Mouse (Mus musculus) urinary bladder, postnatal 14 days (tissue): Measurements from ENCODE around the gene Slc6a11.

Experiments
- DNase-seq: peaks from one replicate; pipeline ENCODE4 v3.0.0; 2021; ENCODE audit warnings: low spot score

Gene Slc6a11

DNA sequence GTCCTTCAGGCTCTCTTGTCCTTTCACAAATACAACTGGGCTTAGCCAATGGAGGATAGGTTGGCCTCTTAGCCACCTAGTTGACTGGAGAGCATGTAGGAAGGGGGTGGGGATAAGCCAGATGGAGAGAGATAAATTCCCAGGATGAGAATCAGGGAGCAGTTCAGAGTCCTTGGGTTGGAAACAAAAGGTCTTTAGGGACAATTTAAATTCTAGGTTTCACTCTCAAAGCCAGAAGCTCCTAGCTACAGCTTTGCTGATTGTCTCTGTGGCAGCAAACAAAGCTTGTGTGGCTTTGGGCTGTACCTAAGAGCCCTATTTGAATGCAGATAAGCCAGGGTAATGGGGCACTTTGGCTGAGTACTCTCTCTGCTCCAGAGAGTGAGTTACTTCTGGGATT, 135.2 kb downstream of the Slc6a11 start:
- DNase-seq, result no peak

DNA sequence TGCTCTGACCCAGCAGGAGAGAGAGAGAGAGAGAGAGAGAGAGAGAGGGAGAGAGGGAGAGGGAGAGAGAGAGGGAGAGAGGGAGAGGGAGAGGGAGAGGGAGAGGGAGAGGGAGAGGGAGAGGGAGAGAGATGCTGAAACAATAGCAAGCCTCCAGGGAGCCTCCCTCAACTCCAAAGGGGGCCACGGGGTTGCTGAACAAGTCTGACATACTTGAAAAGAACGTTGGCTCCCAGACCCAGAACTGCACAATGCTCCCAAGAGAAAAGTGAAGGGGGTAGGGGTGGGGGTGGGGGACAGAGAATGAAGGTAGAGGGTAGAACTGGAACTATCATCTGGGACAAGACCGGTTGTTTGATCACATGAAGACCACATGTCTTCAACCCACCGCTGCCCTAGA, 136.9 kb downstream of the Slc6a11 start:
- DNase-seq, result no peak

DNA sequence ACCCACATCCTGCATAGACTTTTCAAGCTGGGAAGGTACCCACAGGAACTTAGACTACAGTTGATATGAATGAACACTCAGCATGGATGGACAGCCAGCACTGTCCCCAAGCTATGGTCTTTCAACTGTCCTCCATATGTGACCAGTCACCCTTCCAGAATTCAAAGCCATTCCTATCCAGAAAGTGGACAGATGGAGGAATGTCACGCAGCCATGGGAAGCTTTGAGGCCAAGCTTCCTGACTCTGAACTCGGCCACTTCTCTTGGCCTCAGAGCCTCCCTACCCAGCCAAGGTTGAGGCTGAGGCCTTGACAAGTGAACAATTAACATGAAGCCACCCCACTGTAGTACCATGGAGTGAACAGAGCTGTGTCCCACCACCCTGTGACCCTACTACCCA, 138.5 kb downstream of the Slc6a11 start:
- DNase-seq, result no peak

DNA sequence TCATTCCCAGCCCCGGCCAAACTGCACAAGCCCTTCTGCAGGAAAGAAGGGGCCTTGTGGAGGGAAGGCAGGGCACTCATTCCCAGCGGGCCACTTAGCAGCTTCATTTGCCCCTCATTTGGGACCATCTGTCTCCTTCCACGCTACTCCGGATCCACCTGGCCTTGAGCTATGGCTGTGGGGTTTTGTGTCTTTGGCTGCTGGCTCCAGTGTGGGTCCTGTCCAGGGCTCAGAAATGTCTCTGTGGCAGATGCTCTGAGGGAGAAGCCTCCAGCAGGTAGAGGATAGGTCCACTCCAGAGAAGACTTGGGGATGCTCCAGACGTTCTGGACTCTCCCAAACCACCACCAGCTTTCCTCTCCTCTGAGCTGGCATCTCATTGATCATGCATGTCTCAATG, 139.8 kb downstream of the Slc6a11 start:
- DNase-seq, result no peak

DNA sequence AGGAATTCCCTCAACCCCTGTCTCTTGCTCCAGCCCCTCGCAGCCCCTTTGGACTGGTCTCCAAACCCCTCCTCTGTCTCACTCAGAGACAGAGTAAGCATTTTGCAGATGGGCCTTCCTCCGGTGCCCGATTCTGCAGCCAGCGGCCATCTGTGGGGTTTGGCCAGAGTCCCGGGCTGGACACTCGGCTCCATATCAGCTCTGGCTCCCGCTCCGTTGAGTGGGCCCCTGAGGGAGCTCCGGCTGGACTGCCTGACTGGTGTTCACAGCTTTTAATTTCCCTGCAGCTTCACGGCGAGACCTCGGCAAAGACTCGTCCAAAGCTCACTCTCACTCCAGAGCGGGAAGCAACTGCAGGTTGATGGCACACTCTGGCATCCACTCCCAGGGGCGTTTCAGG, 141.2 kb downstream of the Slc6a11 start:
- DNase-seq, result peak; percentile 4

DNA sequence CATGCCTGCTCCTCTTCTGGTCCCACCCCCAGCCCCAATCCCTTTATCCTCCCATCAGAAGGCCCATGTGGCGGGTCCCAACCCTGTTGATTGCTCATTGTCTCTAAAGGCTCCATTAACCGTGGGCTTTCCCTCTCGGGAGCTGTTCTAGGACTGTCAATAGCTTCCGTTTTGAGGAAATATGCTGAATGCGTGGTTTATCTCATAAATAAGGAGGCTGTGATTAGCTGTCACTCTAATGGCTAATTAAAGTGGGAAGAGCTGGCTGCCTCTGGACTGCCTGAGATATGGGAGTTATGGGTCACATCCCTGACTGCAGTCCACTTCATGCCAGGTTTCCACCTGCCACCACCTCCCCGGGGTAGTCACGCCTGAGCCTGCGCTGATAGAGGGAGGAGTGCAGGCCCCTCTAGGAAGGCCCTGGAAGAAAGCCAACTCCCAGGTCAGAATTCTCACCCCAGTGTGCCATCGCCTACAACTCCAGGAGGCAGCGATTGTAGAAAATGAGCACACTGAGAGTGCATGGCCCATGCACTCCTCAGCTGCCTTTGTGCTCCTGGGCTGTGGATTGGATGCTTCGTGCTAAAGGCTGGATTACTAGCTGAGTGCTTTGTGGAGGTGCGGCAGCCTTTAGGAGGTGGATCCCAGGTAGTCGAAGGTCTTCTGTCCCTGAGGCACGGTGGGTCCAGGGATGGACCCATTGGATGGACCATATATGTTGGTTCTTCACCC, 143.1 kb downstream of the Slc6a11 start:
- DNase-seq, result no peak

DNA sequence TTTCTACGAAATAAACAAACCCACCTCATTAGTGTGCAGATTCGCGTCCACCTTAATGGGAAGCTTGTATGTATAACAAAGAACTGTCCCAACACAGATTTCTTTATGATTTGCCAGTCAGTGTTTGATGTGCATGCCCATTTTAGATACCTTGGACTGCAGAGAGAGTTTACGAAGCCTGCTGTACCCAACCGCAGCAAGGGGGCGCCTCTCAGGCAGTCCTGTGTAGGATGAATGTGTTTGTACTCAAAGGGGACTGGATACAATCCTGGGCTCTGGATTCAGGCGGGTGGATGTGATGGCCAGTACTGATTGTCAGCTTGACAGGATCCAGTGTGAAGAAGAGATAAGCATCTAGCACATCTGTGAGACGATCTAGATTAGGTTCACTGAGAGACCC, 144.8 kb downstream of the Slc6a11 start:
- no peak for DNase-seq

DNA sequence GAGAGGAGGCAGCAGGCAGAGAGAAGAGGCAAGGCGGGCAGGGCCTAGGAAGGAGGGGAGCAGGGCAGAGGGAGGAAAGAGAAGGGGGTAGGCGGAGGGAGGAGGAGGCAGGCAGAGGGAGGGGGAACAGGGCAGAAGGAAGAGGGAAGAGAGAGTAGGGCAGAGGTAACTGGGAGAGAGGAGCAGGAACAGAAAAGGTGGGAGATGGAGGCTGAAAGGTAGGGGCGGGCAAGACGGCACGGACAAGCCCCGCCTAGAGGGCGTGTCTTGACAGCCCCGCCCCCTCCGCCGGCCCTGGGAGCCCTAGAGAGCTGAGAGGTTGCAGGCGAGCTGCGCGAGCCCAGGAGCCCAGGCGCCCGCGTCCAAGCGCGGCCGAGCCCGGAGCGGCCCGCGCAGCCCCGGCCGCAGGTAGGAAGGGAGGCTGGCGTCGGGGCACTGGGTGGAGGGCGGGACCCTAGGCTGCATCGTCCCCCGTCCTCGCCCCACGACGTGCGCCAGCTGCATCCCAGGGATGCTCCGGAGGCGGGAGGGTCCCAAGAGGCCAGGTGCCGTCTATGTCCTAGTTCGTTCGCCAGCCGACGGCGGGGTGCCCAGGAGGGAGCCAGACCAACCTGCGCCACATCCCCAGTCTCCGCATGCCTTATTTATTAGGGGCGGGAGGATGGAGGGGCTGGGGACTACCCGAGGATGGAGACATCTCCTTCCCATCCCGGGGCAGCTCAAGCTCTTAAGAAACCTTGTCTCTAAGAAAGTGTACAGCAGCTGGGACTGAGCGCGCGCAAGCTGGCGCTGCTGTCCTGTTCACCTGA, 151.6 kb downstream of the Slc6a11 start, which contains the start of gene Slc6a1:
Gene Slc6a1 (plus strand): TSS at position 167 of the 809 bp plus-strand sequence.
- peak; percentile 62 for DNase-seq

DNA sequence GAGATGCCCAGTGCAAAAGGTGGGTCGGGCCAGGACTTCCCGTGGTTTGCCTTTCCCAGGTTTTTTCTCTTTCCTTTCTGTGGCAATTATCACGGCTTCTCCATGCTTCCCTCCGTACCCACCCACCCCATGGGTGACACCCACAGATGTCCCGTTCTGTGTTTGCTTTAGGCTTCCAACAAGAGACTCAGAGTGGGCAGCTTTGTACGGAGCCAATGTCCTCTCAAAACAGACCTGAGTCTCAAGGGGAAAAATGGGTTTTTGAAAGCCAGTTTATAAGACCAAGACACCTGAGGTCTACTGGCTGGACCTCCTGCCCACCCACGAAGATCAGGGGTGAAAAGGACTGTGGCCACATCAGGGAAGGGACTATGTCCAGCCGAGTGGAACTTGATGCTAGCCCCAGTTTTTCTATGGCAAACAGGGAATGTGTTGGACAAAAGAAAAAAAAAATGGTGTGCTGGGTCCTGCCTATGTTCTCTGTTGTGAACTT, 152.3 kb downstream of the Slc6a11 start:
- DNase-seq, result no peak

DNA sequence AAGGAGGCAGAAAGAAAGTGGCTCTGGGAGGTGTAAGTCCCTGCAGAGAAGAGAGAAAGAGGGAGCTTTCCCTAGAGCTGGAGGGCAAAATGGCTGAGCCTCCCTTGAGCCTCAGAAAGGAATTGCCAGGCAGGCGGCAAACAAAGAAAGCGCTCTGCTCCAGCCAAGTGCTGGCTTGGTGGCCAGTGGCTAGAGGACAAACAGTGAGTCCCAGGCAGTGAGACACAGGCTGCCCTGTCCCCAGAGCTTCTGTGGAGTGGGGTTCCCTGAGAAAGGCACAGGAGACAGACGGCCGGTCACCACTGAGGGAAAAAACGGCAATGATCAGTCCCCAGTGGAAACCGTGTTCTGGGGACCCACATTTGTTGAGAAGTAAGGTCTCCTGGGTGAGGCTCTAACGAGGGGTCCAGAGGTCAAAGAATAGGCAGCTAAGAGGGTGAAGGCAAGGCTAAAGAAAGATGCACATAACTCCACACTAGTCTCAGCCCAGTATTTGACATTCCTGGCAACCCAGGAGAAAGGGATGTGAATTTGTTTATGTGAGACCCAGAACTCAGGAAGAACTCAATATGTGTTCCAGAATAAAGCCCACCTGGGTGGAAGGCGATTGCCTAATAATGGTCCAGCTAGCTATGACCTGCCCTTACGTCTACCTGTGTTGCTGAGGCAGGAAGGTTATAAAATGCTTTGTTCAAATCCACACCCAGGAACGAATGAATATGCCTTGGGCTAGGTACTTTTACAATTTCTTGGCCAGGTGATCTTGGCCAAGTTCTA, 153.1 kb downstream of the Slc6a11 start:
- no peak for DNase-seq

DNA sequence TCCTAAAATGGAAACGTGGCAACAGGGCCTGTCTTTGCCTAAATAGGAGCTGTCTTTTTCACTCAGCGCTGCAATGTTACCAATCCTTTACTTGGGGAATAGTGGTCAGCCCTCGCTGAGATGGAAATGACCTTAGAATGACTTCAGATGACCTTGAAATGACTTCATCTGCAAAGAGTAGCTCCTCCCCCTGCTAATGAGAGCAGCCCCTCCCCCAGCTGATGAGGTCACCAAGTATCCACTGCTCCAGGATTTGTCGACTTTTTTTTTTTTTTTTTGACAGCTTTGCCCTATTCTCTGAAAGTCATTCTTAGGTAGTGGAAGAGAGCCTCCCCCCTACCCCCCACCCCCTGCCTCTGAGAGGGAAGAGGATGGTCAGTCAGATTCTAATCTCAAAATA, 154.4 kb downstream of the Slc6a11 start:
- DNase-seq, result no peak

DNA sequence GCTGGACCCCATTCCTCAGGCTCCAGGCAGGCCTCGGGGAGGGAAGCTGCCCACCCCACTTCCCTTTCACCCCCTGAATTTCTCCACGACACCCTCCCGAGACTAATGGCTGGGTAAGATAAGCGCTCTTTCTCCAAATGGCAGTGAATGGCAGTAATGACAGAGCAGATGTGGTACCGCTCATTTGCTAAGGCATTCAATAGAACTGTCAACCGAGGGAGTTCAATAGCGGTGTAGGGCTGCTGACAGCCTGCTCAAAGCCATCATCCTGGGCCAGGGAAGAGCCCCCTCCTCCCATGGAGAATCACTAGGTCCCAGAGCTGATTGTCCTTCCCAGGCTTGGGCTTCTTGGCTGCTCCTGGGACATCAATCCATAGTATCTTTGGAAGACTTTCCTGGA, 158.1 kb downstream of the Slc6a11 start:
- DNase-seq, result no peak

DNA sequence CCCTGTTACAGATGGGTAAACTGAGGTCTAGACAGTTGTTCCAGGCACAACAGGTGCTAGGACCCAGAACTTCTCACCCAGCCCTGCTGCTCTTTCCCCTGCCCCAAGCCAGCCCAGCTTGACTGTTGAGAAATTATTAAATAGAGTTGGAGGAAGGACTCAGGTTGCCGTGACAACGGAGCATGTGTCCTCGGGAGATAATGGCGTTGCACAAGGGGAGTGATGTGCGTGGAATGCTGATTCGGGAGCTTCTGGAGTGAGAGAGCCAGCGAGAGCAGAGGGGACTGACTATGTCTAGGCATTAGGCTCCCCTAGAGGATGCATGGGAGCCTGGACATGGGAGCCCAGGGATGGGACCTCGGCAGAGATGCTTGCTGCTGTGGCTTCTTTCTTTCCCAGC, 159.1 kb downstream of the Slc6a11 start:
- no peak for DNase-seq

DNA sequence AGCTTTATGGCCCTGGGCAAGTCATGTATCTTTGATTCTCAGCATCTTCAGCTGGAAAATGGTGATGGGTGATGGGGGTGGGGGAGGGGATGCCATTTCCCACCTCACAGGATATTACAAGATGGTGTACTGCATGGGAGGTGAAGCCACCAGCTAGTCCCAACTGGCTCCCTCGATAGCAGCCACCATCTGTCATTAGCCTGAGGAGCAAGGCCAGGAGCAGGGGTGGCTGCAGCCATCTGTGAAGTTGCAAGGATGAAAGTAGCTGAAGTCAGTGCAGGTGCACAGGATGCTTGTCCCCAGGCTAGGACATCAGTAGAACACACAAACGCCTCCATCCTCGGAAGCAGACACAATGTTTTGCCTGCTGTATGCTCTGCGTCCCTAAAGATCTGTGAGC, 159.9 kb downstream of the Slc6a11 start:
- no peak for DNase-seq

DNA sequence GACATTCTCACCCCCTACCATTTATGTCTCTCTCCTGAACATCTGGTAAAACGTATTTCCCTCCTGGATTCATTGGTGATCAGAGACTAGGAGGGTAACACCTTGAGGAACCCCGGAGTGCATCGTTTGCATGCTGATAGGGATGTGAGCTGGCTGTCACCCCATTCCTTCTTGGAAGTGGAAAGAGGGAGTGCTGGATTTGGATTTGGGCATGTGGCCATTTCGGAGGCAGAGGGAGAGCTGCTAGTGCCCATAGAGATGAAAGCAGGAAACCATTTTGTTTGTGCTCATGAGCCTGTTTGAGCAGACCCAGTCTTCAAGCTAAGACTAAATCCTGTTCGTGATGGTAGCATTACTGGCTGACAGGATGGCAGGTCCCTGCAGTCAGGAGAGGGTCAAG, 160.4 kb downstream of the Slc6a11 start:
- no peak for DNase-seq

DNA sequence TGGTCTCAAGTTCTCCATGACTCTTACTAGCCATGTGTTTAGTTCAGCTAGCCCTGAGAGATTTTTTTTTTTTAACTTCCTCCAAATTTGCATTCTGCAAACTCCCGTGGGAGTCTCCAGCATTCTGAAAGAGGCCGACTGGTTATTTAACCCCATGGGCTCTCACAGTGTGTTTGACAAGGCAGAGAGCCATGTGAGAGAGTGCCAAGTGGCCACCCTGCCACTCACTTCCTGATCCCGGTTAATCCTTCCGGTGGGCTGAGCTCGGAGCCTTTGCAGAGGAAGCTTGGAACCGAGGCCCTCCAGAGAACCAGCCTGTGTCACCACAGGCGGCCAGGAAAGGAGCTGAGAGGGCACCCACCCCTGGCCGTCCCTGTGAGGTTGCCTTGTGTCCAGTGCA, 162.5 kb downstream of the Slc6a11 start:
- no peak for DNase-seq

DNA sequence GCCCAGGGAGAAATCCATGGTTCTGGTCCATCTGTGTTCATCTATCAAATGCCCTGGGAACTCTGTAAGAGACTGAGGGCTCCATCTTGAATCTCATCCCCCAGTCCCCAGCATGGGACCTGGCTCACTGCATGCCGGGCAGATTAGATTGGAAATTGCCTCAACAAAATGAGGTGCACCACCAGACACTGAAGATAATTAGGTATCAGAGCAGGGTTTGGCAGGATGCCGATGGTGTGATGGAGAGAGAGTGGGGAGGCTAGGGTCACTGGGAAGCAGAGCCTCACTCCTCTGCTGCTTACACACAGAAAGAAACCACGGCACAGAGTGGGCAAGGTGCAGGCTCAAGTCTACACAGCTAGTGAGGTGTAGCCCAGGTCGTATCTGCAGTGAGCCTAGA, 164.0 kb downstream of the Slc6a11 start:
- no peak for DNase-seq

DNA sequence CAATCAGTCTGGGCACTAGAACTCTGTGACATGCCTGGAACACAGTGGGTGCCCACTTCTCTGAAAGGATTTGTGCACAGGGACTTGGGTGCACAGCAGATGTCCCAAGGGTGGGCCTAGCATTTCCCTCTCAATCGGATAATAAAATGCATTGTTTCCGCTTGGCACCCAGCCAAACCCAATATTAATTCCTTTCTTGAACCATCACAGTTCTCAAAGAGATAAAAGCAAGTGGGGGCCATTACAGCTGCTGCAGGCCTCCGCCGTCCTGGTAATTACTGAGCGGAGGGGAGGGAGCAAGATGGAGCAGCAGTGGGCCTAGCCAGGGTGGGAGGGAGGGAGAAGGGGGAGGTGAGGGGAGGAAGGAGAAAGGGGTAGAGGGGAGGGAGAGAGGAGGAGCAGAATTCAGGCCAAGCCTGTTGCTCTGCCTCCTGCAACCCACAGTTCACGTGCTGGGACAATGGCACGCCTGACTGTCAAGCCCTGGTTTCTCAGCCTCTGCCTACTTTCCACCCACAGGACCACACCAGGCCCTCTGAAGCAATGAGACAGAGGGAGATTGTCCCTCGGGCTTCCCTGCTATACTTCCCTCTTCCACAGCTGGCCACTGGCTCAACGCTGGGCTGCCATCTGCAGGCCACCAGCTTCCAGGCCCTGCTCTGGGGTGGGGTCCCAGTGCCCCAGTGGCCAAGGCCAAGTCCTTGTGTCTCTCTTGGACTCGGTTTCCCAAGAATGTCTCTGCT, 166.4 kb downstream of the Slc6a11 start:
- no peak for DNase-seq
